Mouse (Mus musculus) erythroblast, embryonic 14.5 days (primary cell): Measurements from ENCODE around the gene Kifc5b.

Source experiments
- GATA1 ChIP-seq: IDR thresholded peaks from 2 replicates; pipeline ENCODE4 v1.6.1; 2012; ENCODE audit warnings: low read length, inconsistent platforms, mixed read lengths
- TAL1 ChIP-seq: IDR thresholded peaks from 3 replicates; pipeline ENCODE4 v1.6.1; 2012; ENCODE audit warnings: low read length, inconsistent platforms, mixed read lengths

DNA sequence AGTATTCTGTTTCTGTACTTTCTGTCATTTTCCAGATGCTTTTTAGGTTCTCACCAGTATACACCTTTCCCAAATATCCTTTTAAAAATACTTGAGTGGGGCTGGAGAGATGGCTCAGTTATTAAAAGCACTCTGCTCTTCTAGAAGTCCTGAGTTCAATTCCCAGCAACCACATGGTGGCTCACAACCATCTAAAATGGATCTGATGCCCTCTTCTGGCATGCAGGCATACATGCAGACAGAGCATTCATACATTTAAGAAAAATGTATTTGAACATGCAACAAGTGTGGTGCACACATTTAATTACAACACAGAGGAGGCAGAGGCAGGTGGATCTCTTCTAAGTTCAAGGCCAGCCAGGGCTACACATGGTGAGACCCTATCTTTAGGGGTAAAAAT lies 58.5 kb downstream of the Kifc5b start:
- TF ChIP-seq GATA1 (no peak), TAL1 (no peak)
